Mouse (Mus musculus): ENCODE results near the gene Nmt1.

DNA sequence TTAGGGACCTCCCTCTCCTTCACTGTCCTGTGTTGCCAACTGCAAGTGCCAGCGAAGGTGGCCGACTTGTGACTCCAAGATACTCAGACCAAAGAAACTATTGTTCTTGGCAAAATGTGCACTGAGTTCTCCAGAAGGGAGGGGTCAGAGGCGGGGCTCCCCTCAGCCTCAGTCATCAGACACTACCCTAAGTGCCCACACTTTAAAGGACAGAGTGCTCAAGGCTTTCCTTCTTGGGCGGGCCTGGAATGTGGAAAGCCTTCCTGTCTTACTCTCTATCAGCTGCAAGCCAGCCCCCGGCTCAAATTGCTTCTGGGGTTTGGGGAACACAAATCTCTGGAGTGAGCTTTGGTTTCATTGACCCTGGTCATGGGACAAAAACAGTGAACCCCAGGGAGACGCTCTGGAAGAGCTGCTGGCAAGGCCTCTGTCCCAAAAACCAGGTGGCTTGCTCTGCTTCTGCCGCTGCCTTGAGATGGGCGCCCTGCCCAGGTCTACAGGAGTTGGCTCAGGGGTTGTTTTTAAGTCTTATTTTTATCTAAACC, 39.5 kb downstream of the Nmt1 start:
- TF ChIP-seq POLR2A (IDR thresholded peaks at IDR 0.05; ENCODE audit: low read depth, low read length) (no peak), CTCF (IDR thresholded peaks at IDR 0.05; ENCODE audit: borderline replicate concordance, insufficient read depth, low read length) (no peak)

All from embryonic fibroblast, embryonic 13.5 days (primary cell).